Mouse (Mus musculus) cerebellum, postnatal 10 days (tissue): ENCODE measurements around the gene Zfp786.

Experiments
- DNase-seq, 2 experiments: peaks; one replicate each; pipeline ENCODE4 v3.0.0; 2021; ENCODE audit warnings: mixed read lengths in 2 of 2

Gene Zfp786

DNA sequence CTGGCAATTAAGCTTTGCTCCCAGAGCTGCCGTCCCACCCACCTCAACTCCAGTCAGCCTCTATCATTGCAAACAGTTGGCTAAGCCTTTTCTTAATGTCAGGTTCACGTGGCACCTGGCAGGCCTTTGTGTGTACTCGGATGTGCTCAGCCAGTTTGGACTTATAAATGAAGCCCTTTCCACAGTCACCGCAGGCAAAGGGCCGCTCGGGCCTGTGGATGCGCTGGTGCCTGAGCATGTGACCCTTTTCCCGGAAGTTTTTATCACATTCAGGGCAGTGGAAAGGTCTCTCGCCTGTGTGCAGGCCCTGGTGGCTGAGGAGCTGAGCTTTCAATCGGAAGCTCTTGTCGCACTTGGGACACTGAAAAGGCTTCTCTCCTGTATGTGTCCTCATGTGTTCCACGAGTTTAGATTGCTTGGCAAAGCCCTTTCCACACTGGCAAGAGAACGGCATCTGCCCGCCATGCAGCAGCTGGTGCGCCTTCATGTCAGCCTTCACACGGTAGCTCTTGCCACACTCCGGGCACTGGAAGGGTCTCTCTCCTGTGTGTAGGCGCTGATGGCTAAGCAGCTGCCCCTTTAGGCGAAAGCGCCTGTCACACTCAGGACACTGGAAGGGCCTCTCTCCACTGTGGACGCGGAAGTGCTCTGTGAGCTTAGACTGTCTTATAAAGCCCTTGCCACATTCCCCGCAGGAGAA is 10.9 kb downstream of the Zfp786 start:
- peak; percentile 71 to 73 for DNase-seq

GRCm38 (mm10) chr6:47818721-47819120 is 11.9 kb downstream of the Zfp786 start:
- no peak for DNase-seq

GRCm38 (mm10) chr6:47816151-47816550 is 14.5 kb downstream of the Zfp786 start:
- no peak for DNase-seq

DNA sequence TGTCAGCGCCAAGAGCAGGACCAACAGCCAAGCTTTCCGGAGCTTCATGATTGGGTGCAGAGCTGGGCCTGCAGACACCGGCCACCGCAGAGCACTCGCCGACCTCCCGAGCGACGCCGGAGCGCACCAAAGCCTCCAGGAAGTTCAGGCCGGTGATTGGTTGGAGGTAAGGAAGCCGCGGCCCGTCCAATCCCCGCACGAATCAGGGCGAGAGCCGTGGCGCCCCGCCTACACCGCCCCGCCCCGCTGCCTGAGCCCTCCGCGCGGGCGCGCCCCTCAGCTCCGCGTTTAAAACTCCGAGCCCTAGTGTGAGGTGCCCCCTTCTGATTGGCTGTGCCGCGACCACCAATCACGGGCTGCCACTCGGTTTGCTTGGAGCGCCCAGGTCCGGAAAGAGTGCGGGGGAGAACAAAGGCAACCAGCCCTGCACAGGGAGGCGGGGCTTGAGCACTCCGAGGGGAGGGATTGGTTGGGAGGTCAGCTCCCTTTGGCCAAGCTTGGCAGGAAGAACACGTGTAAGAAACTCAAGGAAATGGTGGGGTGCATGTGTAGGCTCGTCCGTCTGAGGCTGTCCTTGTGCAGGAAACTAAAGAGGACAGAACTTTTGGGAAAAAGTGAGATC is 17.3 kb downstream of the Zfp786 start, which contains the start of gene Pdia4:
Pdia4 (minus strand) TSS at position 174 of the 622 bp plus-strand sequence.
- DNase-seq, result peak; percentile 99

DNA sequence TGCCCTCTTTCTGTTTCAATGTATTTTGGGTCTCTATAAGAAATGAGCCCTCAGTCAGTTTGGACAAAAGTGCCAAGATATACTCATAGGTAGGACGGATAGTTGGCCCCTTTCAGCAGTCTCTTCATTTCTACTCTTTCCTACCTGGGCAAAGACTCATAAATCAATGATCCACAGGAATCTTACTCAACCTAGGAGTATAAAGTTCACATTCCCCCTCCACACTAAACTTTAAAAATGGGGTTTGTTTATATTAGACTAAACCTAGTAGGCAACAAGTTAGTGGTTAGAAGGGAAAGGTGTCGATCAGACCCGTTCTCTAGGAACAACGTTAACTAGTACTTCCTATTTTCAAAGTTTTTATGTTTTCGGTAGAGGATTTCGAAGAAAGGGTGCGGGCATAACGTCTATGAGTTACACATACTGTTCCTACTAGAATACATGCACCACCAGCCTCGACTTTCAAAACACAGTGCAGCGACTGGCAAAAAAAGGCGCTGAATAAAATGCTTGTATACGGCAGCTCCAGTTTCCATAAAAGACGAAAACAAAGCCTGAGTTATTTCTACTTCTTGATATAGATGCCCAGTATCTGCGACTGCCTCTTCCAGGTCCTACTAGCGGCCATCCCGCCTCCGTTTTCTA is 18.3 kb downstream of the Zfp786 start:
- no peak for DNase-seq

DNA sequence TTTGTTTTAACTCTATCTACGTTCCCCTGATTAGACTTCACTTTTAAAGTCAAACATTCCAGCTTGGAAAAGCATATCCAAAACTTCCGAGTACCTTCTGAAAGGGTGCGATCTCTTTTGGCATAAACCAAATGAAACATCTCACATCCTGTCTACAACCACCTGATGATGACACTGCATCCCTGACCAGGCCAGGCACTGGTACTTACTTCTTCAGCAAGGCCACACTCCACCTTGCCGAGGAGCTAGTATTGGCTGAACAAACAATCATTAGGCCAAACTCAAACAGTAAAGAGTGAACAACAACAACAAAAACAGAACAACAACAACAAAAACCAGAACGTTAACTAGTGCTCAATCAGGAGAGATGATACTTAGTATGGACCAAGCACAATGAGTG is 19.3 kb downstream of the Zfp786 start:
- DNase-seq, result no peak

- DNase-seq, result no peak
These were observed 20.5 kb downstream of the Zfp786 start for GRCm38 (mm10) chr6:47810181-47810580.

DNA sequence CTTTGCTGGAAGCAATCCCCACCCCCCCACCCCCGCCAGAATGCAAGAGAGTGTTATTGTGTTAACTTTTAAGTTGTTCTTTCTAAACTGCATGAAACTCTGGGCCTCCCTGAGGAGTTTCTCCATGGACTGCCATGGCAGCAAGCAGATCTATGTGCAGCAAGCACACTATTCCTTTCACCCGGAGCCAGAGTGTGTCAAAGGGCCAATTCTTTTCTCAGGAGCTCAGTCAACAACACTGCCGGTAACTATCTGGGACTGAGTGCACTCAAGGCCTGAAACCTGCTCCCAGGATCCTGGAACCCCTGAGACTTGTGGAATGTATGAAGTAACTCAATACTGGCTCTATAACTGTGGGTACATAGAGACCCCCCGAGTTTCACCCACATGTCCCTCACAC is 21.6 kb downstream of the Zfp786 start:
- no peak for DNase-seq

- no peak for DNase-seq
These were observed 22.1 kb downstream of the Zfp786 start for GRCm38 (mm10) chr6:47808545-47808944.

GRCm38 (mm10) chr6:47807419-47807818 is 23.2 kb downstream of the Zfp786 start:
- no peak for DNase-seq

DNA sequence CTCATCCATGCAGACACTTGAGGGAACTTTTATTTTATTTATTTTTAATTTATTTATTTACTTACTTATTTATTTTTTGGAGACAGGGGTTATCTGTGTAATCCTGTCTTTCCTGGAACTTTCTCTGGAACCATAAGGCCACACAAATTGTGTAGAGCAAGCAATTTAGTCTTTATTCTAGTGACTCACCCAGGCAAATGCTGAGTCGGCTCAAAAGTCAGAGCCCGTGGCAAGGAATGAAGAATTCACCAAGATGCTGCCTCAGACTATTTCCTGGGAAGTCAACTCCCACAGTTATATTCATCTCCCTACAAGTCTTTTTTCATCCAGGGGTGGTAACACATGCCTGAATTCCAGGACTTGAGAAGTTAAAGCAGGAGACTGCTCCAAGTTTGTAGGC is 25.1 kb downstream of the Zfp786 start:
- no peak for DNase-seq

DNA sequence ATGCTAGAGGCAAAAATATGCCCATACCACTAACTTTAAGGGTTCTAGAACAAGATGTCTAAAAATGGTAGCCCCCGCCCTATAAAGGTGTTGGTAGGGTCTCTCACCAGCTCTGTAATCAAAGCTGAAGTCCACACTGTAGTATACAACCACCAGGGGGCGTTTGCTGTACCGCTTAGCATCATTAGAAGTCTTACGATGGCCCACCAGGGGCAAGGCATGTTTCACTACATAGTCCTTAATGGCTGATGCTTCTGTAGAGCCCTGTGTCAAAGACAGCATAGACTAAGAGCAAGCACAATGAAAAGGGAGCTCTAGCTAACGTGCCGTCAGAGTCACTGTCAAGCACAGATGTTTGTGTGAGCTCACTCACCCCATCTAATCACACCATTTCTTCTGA is 31.6 kb downstream of the Zfp786 start:
- peak; percentile 82 to 89 for DNase-seq

- DNase-seq, result peak; percentile 66 to 67
These were observed 36.4 kb downstream of the Zfp786 start for GRCm38 (mm10) chr6:47794106-47794830.

GRCm38 (mm10) chr6:47793284-47793683 is 37.4 kb downstream of the Zfp786 start:
- DNase-seq, result no peak

DNA sequence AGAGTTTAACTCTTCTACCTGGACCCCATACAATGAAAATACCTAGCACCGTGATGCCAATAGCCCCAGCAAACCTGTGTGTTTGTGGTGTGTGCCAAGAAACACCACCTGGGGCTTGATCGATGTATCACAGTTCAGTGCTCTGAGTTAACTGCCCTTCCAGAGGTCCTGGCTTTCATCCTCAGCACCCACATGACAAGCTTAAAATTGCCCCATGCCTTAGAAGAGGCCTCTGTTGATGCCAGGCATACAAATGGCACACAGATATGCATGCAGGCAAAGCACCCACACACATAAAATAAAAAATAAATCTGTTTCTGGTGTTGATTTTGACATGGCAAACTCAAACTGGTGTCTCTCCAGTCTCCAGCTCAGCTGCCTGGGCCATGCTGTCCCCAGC is 38.1 kb downstream of the Zfp786 start:
- DNase-seq, result no peak

DNA sequence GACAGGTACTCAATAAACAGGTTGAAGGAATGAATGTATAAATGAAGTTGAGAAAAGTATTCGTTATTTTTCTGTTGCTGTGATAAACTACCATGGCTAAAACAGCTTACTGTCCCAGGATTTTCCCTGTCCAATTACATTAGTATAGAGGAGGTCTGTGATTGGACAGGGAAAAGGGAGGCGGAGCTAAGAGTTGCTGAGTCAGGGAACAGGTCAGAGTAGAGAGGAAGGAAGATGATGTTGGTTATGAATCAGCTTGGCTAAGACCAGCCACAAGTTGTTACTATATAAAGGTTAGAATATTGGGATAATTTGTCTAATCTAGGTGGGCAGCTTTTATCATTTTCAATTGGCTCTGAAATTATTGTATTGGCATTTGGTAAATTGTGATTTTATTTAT is 39.9 kb downstream of the Zfp786 start:
- DNase-seq, result peak; percentile 52 to 53

- DNase-seq, result peak in 1 of 2 experiments; percentile 30
These were observed 41.8 kb downstream of the Zfp786 start for GRCm38 (mm10) chr6:47788821-47789220.

- DNase-seq, result peak; percentile 85 to 88
These were observed 42.5 kb downstream of the Zfp786 start for GRCm38 (mm10) chr6:47787941-47788736.

DNA sequence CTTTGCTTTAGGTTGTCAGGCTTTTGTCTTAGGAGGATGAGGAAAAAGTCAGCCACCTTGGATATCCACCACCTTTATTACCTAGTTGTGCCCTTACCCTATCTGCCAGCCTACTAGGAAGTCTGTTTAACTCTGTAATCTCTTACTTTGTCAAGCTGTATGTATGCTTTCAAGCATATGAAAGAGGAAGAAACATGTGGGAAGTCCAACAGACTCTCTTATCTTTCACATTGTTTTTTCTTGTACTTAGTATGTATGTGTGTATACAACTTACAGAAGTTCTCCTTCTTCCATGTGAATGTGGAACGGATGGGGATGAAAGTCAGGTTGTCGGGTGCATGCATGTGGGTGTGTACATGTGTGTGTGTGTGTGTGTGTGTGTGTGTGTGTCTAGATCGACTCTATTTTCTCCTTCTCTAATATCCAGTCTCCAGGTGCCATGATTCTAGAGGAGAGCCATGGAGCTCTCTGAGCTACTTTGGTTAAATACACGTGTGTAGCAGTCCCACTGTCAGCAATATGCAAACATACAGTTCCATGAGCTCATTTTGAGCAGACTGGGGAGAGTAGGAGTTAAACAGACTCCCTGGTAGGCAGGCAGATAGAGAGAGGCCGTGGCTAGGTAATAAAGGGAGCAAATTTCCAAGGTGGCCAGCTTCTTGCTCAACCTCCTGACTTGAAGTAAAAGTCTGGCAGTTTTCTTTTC is 45.8 kb downstream of the Zfp786 start:
- DNase-seq, result no peak

DNA sequence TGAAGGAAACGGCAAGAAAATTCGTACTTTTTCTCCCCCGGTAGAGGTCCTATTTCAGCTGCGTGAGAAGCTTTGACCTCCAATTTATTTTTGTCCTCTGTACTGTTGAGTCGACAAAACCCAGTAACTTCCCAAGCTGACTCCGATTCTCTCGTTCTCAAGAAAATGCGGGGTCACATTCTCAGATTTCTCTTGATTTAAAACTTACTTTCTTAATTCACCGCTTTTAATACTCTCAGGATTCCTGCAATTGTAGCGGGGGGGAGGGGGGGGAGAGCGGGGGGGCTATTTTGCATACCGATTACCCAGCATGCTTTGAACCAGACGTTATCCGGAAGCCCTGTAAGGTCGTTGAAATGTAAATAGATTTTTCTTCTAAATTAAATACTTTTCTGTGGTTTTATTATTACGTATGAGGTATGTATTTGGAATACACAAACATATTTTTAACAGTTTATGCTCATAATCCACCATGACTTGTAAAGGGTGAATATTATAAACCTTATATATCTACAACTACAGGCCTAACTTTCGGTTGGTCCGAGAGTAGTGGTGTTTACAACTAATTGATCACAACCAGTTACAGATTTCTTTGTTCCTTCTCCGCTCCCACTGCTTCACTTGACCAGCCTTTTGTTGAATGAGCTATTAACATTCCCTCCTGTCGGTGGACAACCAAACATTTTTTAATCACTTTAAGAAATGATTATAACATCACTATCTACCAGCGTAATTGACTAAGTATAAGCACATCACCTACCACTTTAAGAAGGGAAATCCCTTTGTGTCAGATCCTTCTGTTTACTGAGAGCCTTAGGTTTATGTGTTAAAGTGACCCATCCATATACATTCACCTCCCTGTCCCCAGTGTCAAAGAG is 49.3 kb downstream of the Zfp786 start:
- DNase-seq, result peak; percentile 46 to 79

DNA sequence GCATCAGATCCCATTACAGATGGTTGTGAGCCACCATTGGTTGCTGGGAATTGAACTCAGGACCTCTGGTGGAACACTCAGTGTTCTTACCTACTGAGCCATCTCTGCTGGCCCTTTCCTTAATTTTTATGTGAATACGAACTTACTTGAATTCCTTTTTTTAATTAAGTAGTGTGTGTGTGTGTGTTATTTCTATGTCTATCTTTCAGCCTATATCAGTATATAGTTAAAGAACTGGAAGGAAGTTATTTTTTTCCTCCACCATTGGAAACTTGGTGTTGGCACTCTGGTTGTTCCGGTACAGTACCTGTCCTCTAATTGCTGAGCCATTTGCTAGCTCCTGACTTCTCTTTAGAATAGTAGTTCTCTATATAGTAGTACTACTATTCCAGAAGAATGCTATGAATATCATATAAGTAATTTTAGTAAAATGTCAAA is 50.1 kb downstream of the Zfp786 start:
- DNase-seq, result no peak
